Mouse (Mus musculus) testis, postnatal 14 days (tissue): ENCODE measurements around the gene Cadps.

ENCODE experiments used
- DNase-seq: peaks from one replicate; pipeline ENCODE4 v3.0.0; 2021; ENCODE audit warnings: low spot score

Gene Cadps

DNA sequence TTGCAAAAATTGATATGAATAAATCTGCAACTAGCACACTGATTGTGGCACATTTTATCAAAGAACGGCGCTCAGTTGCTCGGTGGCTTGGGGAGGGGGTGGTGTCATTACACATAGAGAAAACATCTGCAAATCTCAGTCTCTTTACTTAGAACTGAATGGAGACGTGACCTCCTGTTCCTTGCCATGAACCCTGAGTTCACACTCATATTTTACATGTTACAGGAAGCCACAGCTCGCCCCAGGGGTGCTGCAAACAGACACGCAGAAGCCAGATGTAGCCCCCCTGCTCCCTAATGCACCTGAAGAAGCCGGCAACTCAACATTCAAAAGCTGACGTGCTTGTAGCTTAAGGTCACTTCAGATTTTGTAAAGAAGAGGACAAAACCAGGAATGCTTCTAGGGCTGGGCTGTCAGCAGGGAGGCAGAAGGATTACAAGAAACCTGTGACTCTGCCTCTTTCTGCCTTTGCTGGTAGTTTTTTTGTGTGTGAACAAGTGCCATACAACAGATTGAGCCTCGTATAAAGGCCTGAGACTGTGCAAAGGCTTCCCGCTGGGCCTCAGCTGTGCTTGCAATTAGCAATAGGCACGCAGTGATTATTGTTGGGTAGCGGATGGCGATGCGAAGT, 434.0 kb downstream of the Cadps start:
- DNase-seq = no peak

DNA sequence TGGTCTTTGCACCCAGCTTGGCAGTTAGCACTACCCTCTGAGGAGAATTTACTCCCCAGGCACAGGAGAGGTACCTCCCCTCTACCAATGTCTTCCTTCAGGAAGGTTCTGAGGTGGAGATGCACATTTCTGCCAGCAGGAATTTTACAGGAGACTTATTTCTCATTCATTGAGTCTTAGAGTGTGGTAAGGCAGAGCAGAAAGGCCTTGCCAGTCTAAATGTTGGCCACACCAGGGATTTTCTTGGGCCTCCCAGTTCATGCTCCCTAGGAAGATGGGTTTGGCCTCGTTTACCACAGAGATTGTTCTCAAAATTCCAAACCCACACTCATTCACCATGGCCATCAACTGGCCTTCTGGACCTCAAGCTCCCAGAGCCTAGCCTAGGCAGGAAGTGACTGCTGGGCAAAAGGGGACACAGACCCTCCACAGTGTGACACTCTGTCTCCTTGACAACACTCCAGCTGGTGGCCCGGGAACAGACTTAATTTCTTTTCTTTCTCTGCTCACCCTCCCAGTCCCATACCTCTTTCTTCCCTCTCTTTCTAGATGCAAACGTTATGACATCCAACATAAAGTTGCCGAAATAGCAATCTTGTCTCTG, 434.6 kb downstream of the Cadps start:
- DNase-seq = no peak

DNA sequence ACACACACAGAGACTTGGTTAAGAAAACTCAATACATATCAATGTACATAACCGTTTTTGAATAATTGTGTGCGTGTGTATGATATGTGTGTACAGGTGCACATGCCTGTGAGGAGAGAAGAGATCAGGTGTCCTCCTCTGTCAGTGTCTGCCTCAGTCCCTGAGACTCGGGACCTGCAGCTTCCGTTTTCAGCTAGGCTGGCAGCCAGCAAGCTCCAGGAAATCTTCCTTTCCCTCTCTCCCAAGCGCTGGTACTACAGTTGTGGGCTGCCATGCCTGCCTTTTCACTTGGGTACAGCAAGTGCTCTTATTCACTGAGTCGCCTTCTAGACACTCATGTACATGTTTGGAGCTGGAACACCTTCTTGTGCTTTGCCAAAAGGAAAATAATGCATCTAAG, 435.7 kb downstream of the Cadps start:
- no peak for DNase-seq

DNA sequence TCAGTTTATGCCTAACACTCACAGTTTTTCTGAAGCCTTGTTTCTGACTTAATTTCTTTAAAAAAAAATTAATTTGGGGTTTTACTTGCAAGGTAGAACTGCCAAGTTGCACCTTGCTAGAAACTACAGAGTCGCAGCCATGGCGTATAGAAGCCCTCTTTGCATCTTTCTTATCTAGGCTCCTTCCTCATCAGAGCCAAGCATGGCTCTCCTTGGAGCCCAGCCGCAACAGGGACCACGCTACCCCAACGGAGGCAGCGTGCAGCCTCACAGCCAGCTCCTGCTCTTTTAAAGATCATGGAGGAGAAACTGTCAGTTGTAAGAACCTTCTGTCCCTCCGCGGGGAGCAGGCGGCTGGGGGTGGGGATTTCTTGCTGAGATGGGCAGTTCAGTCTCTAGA, 445.0 kb downstream of the Cadps start:
- DNase-seq = no peak

DNA sequence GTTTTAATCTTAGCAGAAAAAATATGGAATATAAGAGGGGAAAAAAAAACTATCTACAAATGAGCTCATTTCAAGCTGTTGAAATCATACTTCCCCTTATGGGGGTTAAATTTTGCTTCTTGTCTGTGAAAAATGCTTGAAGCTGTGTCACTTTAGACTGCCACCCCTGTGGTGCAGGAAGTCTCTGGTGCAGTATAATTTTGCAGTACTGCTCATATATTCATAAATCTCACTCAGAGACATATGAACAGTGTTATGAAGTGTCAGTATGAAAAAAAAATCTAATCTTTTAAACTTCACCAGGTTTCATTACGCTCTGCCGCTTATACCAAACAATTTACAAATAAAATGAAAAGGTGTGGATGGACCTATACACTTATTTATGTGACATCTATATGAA, 445.6 kb downstream of the Cadps start:
- DNase-seq = no peak

DNA sequence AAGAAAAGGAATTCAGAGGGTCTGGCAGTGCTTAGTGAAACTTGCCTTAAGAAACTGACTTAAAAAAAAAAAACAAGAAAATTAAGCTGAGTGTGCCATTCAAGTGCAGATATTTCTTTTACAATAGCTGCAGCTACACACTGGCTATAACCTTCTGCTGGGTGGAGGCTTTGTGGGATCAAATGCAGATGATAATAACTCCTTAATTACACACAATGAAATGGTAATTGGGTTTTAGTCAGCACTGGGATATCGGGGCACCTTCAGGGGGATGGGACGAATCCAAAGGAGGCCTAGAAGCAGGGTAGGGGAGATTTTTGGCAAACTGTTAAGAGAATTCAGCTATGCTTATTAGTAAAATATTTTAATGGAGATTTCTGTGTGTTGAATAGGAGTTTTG, 447.4 kb downstream of the Cadps start:
- no peak for DNase-seq

DNA sequence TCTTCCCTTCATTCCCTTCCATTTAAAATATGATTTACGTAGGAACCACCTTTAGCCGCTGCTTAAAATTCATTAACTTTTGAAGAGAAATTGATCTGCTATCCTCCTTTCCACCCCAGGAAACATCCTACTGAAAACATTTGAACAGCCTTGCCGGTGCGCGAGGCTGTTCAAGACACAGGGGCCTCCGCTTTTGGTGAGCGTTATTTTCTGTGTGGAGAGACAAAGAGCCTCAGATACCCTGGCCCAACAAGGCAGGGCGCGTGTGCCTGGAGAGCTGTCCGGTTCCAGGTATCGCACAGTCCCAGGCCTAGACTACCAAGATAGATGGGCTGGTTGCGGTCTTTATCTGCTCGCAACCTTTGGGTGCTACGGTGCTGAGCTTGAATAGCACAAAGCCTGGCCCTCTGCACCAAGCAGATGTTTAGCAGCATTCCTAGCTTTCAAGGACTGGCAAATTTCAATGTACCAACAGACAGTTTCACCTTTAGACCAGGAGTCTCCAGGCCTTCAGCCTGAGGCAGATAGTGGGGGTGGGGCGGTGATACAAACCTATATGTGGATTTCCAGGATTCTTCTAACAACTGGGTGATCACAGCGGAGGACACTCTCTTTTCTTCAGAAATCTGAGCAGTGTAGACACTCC, 472.5 kb downstream of the Cadps start:
- no peak for DNase-seq

DNA sequence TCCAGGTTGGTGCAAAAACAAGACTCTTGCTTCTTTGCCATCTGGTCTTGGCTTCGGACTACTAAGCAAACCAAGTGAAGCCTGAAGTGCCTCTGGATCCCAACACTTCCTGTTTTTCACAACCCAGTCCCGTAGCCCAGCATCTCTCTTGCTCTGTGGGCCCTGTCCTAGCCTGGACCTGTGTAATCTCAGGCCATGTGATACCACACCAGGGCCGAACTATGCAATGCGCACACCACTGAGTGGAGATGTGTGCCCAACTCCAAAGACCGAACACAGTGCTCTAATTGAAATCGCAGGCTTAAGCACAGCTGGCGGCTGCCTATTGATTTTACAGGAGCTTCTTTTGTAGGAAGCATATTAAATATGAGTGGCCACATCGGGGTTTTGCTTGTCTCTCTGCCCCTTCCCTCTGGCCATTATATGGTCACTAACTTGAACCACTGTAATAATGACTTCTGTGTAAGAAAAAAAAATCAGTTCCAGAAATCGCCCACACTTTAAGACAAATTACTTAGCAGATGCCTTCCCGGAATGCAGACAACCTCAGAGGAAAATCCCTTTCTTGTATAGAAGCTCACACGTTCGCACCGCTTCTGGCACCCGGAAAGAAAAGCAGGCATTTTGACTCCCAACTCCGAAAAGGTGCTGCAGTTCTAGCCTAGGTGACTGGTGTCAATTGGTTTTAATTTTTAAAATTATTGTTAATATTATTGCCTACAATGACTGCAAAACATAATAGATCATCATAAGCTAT, 473.4 kb downstream of the Cadps start:
- no peak for DNase-seq

DNA sequence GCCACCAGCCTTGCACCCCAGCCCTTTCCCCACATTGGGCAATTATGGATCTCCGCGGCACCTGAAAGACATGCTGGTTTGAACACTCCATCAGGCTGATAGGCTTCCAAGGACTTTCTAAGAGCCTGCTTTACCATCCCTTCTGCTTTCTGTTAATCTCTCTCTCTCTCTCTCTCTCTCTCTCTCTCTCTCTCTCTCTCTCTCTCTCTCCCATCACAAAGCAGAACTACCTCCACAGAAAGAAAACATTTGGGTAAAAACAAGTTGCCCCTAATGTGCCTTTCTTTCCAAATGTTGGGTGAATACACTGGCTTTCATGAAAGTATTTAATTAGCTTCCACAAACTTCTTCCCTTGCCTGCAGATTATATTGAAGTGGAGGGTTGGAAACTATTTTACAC, 474.8 kb downstream of the Cadps start, which contains the start of gene Fezf2:
Gene Fezf2, minus strand, starts transcription at position 101 of the 400 bp plus-strand sequence.
- DNase-seq = no peak

DNA sequence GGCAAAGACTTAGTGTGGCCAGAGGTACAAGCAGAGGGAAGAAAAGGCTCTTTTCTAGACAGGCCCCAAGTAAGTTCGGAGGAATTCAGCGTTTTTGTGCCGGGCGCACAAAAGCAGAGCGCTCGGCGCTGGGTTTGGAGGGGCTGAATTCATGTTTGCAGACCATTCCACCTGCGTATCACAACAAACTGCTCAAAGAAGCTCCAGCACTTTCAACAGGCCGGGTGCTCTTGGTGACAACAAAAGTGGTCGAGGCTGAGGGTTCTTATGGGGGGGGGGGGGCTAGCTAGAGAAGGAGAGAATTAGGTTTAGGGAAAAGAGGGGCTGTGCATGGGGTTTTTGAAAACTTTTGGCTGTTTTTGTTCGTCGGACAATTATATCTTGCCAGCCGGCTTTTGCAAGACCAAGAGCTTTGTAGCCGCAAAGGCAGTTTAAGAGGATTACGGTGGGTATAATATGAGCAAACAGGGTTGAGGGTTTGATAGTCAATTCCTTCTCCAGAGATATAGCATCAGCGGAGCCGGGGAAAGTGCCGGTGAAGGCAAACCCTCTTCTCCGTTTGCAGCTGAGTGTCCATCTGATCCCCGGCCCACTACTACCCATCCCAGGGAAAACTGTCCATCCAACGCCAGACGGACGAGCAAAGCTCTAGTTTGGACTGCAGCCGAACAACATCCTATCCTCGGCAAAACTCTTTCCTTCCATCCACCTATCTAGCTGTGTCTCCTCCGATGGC, 475.8 kb downstream of the Cadps start:
- no peak for DNase-seq

DNA sequence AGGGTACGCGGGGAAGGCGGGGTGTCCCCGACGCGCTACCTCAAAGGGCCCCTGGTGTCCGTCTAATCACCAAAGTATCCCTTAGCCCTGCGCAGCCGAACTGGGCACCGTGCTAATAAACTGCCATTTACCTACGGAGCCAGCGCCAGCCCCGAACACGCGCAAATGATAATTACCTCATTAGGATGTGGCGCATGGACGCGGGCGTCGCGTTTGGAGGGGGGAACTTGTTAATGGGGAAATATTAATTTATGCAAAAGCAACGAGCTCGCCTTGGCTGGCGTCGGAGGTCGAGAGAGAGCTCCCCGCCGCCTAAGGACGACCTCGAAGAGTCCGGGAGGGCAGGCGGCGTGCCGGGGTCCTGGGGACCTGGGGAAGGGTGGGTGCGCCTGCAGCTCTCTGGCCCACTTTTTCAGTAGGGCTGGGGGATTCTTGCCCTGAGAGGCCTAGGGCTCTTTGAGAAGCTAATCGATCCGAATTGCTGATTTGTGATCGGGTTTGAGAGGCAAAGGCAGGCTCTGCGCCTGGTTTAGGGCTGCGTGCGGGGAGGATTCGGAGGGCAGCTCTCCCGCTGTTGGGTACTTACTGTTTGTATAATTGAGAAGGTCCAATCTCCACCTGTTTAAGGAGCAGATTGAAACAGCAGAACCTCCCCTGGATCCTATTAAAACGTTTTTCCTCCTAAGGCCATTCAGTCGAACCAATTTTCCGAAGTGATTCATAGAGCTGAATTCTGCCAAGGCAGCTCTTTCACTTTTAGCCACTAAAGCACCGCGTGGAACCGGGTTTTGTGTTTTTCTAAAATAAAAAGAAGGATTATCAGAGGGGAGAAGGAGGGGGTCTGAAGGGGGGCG, 476.6 kb downstream of the Cadps start:
- DNase-seq = no peak

DNA sequence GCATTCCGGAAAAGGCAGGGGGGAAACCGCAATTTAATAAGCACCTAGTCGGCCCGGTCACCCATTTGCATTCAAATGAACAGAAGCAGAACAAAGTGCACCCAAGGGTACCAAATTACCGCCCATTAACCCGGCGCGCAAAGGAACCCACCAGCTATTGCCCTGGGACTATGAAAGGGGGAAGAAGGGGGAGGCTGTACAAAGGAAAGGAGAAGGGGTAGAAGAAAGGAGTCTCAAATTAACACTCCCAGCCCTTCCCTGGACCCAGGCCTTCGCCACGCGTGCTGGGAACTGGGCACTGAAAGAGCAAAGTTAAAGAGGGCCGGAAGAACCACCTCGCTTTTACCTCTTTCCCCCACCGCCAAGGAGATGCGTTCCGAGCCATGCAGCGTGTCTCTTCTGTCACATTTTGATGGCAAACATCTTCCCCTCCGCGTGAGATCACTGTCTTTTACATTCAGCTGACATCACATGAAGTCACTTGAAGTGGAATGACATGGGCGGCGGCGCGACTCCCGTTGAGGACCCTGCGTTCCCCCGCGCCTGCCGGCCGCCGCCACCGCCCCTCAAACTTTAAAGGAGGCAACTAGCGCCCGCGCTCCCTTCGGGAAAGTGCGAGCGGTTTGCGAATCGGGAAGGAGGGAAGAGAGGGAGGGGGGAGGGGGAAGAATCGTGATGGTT, 477.5 kb downstream of the Cadps start:
- DNase-seq = no peak

DNA sequence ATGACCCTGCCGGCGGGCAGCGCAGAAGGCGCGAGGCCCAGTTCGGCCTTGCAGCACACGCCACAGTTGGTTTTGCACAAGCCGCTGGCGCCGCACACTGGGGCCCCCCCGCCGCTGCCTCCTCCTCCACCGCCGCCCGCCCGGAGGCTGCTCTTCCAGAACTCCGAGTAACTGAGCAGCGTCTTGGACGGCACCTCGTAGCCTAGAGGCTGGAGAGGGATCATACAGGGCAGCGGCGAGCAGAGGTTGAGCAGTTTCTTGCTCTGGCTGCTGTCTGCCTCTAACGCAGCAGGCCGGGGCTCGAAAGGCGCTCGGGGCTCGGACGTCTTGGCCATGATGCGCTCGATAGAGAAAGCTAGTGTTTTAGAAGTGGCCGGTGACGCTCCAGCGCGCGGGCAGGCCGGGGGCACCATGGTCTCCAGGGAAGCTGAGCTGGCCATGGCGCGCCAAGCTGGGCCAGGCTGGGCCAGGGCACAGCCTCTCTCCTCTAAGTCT, 478.1 kb downstream of the Cadps start:
- no peak for DNase-seq

DNA sequence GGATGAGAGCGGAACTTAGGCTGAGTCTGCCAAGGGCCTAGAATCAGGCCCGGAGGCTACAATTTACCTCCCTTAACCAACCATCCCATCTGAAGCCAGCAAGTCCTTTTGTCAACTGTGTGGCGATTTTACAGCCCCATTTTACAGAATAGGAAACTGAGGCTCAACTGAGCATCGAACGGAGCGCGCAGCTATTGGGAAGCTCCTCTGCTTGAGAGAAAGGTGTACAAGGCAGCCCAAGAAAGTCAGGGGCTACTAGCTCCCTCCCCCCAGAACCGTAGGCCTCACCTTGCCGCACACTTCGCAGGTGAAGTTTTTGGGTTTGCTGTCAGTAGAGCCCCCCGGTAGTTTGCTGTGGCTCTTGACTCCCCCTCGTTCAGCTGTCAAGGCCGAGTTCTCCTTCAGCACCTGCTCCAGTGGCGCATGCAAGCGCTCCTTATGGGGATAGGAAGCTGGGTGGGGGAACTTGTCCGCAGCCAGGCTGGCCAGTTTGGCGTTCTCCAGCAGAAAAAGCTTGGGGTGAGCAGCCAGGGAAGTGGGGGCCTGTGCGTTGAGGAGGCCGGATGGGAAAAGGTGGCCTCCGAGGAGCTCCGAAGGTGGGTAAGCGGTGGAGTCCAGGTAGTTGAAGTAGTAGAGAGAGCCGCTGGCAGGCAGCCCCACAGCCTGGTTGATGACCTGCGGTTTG, 478.7 kb downstream of the Cadps start:
- DNase-seq = no peak

DNA sequence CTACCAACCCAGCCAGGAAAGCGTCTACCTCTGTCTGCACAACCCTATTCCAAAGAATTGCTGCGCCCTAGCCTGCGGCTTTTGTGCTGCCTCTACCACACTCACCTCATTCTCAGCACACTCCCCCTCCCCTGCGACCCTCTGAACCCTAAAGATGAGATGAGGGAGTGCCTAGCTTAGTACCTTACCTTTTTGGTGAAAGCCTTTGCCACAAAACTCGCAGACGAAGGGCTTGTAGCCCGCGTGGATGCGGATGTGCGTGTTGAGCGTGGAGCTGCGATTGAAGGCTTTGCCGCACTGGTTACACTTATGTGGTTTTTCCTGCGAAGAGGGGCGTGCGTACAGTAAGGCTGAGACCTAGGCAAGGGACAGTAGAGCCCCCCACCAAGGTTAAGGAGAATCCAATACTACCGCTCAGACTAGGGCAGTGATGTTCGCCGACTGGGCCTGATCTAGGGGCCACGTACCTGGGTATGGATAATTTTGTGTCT, 479.4 kb downstream of the Cadps start:
- DNase-seq = no peak

DNA sequence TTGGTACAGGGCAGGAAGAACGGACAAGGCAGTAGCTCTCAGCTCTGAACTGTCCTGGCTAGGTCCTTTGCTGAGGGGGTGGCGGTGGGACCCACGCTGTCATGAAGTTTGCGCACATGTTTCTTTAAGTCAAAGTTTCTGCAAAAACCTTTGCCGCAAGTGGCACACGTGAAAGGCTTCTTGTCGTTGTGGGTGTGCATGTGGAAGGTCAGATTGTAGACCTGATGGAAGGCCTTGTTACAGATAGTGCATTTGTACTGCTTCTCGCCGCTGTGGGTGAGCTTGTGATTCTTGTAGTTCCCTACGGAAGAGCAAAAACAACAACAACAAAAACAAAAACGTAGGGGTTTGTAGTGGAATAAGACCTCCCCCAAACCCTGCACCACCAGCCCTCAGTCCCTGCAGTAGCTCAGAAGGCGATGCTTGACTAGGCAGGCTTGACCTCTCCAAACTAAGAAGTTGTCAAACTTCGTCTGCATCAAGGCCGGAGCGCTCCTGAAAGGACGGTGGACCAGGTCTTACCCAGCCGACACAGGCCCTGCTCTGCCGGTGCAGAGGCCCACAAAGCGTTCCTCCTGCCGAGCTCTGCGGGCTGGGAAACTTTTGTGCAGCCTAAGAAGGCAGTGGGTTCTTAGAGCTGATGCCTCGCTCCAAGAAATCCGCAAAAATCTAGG, 480.3 kb downstream of the Cadps start:
- no peak for DNase-seq

DNA sequence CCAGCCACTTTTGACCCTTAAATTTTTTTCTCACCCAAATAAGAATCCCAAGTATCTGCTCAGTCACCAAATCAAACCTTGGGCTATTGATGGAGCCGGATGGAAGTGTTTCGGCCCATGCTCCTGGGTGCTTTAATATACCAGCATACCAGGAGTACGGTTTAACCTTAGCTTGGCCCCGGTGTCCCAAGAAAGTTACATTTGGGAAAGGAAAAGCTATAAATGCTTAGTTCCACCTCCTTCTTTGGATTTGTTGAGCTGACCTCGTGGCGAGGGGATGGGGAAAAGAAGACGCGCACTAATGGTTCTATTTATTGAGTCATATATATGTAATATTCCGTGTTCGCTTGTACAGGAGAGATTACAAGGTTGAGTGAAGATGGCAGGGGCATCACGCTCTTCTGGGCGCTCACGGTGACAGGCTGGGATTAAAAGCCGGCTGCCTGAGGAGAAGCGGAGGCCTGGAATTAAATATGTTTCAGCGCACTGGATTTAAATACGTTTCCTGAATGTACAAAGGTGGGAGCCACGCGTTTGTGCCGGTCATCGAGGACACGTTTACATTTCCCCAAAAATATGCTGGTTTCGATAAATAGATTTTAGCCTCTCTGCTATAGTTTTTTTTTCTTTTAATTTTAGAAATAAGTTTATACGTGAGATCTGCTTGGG, 481.0 kb downstream of the Cadps start:
- no peak for DNase-seq

DNA sequence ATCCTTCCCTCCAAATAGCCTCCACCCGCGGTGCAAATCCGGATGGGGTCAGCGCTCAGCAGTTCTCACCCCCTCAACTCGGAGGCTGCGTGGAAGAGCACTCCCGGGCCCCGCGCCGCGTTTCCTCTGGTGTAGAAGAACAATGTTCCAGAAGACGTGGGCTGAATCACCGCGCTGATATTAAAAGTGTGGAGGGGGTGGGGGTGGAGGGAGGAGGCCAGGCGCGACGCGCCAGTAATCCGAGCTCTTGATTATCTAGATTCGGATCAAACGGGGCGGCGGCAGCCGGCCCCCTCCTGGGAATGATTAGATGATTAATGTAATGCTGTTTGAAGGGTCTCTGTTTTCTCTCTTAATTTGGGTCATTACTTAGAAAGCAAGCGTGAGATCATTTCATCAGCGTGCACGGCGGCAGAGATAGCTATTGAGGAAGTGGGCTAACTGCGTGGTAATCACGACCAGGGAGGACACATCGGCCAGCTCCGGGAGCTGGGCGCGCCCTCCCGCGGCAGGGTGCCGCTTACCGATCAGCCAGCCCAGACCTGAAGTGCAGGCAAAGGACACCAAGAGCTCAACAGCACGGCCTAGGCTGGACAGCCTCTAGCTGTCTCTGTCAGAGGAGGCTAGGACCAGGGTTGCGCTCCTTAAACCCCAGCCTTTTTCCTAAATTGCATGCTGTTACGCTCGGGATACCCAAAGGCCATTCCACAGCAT, 481.6 kb downstream of the Cadps start:
- no peak for DNase-seq
